ENCODE assay signal across 10 mouse cellular contexts in the genomic region with DNA sequence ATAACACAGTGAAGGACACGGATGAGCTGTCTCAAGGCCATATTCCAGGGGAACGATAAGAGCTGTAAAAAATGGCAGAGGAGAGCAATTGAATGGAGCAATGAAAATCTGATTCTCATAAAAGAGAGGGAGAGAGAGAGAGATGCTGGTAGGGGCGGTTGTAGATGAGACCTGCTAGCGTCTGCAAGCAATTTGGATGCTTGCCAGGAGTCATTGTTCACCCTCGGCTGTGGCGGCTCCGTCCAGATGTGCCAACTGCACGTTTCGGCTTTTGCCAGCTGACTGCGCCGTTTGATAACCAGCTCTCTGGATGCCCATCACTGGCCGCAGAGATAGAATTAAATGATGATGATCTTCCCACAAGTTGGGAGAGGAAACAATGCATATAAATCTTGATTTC.
DNase-seq lines count a peak whose midpoint lies in the region; ATAC-seq lines count a peak whose summit lies in the region.
"Had no signal": no experiment of that assay in that cellular context is flagged by ENCODE, and none has a peak within 500 bp of the region (broad histone marks: within the 10 kb centered on the region; RNA-seq: fewer than 3 reads in every experiment).

No protein-coding gene starts in this region.

- peaks cover 29% of the 10 kb centered on the region for H3K4me1 ChIP-seq in embryonic facial prominence, embryonic 14.5 days (ENCODE audit: control insufficient read depth, insufficient read depth, low read length)
- H3K4me1 ChIP-seq in midbrain, embryonic 14.5 days (ENCODE audit: control insufficient read depth, insufficient read depth, low read length): peaks cover 17% of the 10 kb centered on the region
- no peaks in the 10 kb centered on the region for H3K4me1 ChIP-seq in liver, embryonic 12.5 days

- H3K4me3 ChIP-seq in embryonic facial prominence, embryonic 14.5 days (ENCODE audit: low read depth, low read length): no peak overlapping the region
- no peak overlapping the region for H3K4me3 ChIP-seq in midbrain, embryonic 14.5 days (replicated peaks; ENCODE audit: low read depth, low read length)
- H3K4me3 ChIP-seq in liver, embryonic 12.5 days: no peak overlapping the region

- no peaks in the 10 kb centered on the region; the same call in 1 of the 2 replicates for H3K36me3 ChIP-seq in embryonic facial prominence, embryonic 14.5 days (ENCODE audit: control insufficient read depth, insufficient read depth, low read length)
- H3K36me3 ChIP-seq in midbrain, embryonic 14.5 days (ENCODE audit: control insufficient read depth, insufficient read depth, low read length): no peaks in the 10 kb centered on the region
- H3K36me3 ChIP-seq in liver, embryonic 12.5 days: peaks cover 7% of the 10 kb centered on the region; the same call in 1 of the 2 replicates

- H3K4me2 ChIP-seq in embryonic facial prominence, embryonic 14.5 days (ENCODE audit: low read depth, low read length): peak overlapping the region; percentile 6; the same call in 1 of the 2 replicates
- H3K4me2 ChIP-seq in midbrain, embryonic 14.5 days (ENCODE audit: low read length): peak overlapping the region; percentile 30
- H3K4me2 ChIP-seq in liver, embryonic 12.5 days: no peak overlapping the region

- no peak for ATAC-seq in embryonic facial prominence, embryonic 14.5 days (ENCODE audit: low read depth)
- no peak for ATAC-seq in midbrain, embryonic 14.5 days (ENCODE audit: low FRiP score, low TSS enrichment)
- ATAC-seq in liver, embryonic 12.5 days: no peak
- no peak for ATAC-seq in CD4-positive, CD25-positive, alpha-beta regulatory T cell, adult 4 months
- ATAC-seq: intestine, embryonic 16.5 days; Patski had no signal

- no peak overlapping the region for H3K9ac ChIP-seq in embryonic facial prominence, embryonic 14.5 days (ENCODE audit: low read depth, low read length)
- H3K9ac ChIP-seq in midbrain, embryonic 14.5 days (replicated peaks; ENCODE audit: low read length): no peak overlapping the region
- H3K9ac ChIP-seq in liver, embryonic 12.5 days: no peak overlapping the region

- DNase-seq in cerebellum, postnatal 10 days: peak; percentile 56 to 58
- DNase-seq in cerebellum, adult 11 months: no peak
- DNase-seq in layer of hippocampus, adult 9-11 months: peak; percentile 34
- no peak for DNase-seq in layer of hippocampus, postnatal 14 days (ENCODE audit: low spot score in 2 of 2)
- peak; percentile 81 for DNase-seq in embryonic facial prominence, embryonic 14.5 days (ENCODE audit: low spot score)
- DNase-seq in midbrain, embryonic 14.5 days: peak; percentile 87

- no peaks in the 10 kb centered on the region for H3K9me3 ChIP-seq in embryonic facial prominence, embryonic 14.5 days (ENCODE audit: control insufficient read depth, low read length)
- H3K9me3 ChIP-seq in midbrain, embryonic 14.5 days (ENCODE audit: control insufficient read depth, low read length): no peaks in the 10 kb centered on the region
- H3K9me3 ChIP-seq in liver, embryonic 12.5 days (replicated peaks): no peaks in the 10 kb centered on the region

- H3K27me3 ChIP-seq in embryonic facial prominence, embryonic 14.5 days (replicated peaks; ENCODE audit: control insufficient read depth, insufficient read depth, low read length): no peaks in the 10 kb centered on the region
- no peaks in the 10 kb centered on the region for H3K27me3 ChIP-seq in midbrain, embryonic 14.5 days (ENCODE audit: control insufficient read depth, insufficient read depth, low read length)
- H3K27me3 ChIP-seq in liver, embryonic 12.5 days (replicated peaks): no peaks in the 10 kb centered on the region
- H3K27me3 ChIP-seq: Patski had no signal

- H3K27ac ChIP-seq in embryonic facial prominence, embryonic 14.5 days (replicated peaks; ENCODE audit: low read depth, low read length): no peak overlapping the region
- peak overlapping the region; percentile 45 for H3K27ac ChIP-seq in midbrain, embryonic 14.5 days (replicated peaks; ENCODE audit: low read depth, low read length)
- H3K27ac ChIP-seq in liver, embryonic 12.5 days: no peak overlapping the region

- 25% methylated on average over 12 of the region's 12 CpGs for WGBS in embryonic facial prominence, embryonic 14.5 days
- WGBS in midbrain, embryonic 14.5 days: 34% methylated on average over 12 of the region's 12 CpGs
- 79% methylated on average over 12 of the region's 12 CpGs for WGBS in liver, embryonic 12.5 days (ENCODE audit: insufficient replicate concordance)

Comparison
In these comparisons a context has a peak if more than half of its experiments do, and no peak if none do; other contexts are left out.
1. DNase-seq: peak in cerebellum, postnatal 10 days (2 of 2), layer of hippocampus, adult 9-11 months (single experiment), embryonic facial prominence, embryonic 14.5 days (single experiment) and midbrain, embryonic 14.5 days (single experiment); none in cerebellum, adult 11 months (single experiment) and layer of hippocampus, postnatal 14 days (0 of 2).